ENCODE assay signal across 7 mouse cellular contexts in genomic region chr4:45183818-45184520, GRCm38 (mm10). TPM values are rescaled to one million over a fixed set of nuclear protein-coding genes. Genes with fewer than 3 reads are reported as not detected.
DNase-seq lines count a peak whose midpoint lies in the region; ATAC-seq and TF ChIP-seq lines count a peak whose summit lies in the region.

No protein-coding gene starts in this region.

- no peak for TF ChIP-seq CTCF in embryonic fibroblast, embryonic 13.5 days (IDR thresholded peaks at IDR 0.05; ENCODE audit: borderline replicate concordance, insufficient read depth, low read length)

- H3K9ac ChIP-seq in lung, embryonic 15.5 days = peak overlapping the region; percentile 39; the same call in 1 of the 2 replicates
- peak overlapping the region; percentile 53 for H3K9ac ChIP-seq in intestine, embryonic 14.5 days (ENCODE audit: low read length)
- peak overlapping the region; percentile 76 for H3K9ac ChIP-seq in neural tube, embryonic 13.5 days

- H3K27me3 ChIP-seq in lung, embryonic 15.5 days = peaks cover 56% of the 10 kb centered on the region
- 0 out of 2 replicates have a peak, but pooled peaks cover 9% of the 10 kb centered on the region for H3K27me3 ChIP-seq in intestine, embryonic 14.5 days (replicated peaks; ENCODE audit: control insufficient read depth, insufficient read depth, low read length)
- peaks cover 41% of the 10 kb centered on the region for H3K27me3 ChIP-seq in neural tube, embryonic 13.5 days

- no peak for DNase-seq in lung, postnatal 36 days
- DNase-seq in intestine, embryonic 14.5 days (ENCODE audit: low spot score) = peak; percentile 72
- no peak for DNase-seq in thymus, postnatal 10 days (ENCODE audit: low spot score in 2 of 2)
- no peak for DNase-seq in layer of hippocampus, adult 11-12 months (ENCODE audit: low spot score)

- peaks cover 10% of the 10 kb centered on the region; the same call in 1 of the 2 replicates for H3K4me1 ChIP-seq in lung, embryonic 15.5 days
- no peaks in the 10 kb centered on the region; the same call in 1 of the 2 replicates for H3K4me1 ChIP-seq in embryonic fibroblast, embryonic 13.5 days (ENCODE audit: control insufficient read depth, insufficient read depth, low read length)
- peaks cover 4% of the 10 kb centered on the region; the same call in 1 of the 2 replicates for H3K4me1 ChIP-seq in intestine, embryonic 14.5 days (replicated peaks; ENCODE audit: control insufficient read depth, insufficient read depth, low read length)
- peaks cover 19% of the 10 kb centered on the region for H3K4me1 ChIP-seq in neural tube, embryonic 13.5 days (replicated peaks)

- peak; percentile 55 for ATAC-seq in lung, embryonic 15.5 days (ENCODE audit: borderline replicate concordance, extremely low read depth, low FRiP score, low TSS enrichment)
- peak; percentile 48; the same call in 1 of the 2 replicates for ATAC-seq in intestine, embryonic 14.5 days (replicated peaks; ENCODE audit: low FRiP score, low TSS enrichment, low read depth)
- ATAC-seq in neural tube, embryonic 13.5 days (ENCODE audit: low read depth) = peak; percentile 43

- peak overlapping the region; percentile 100 for H3K4me2 ChIP-seq in lung, embryonic 15.5 days
- H3K4me2 ChIP-seq in intestine, embryonic 14.5 days (ENCODE audit: low read length) = peak overlapping the region; percentile 99
- peak overlapping the region; percentile 97 for H3K4me2 ChIP-seq in neural tube, embryonic 13.5 days

- no peak overlapping the region for H3K27ac ChIP-seq in lung, embryonic 15.5 days
- H3K27ac ChIP-seq in embryonic fibroblast, embryonic 13.5 days (ENCODE audit: insufficient read depth, low read length) = no peak overlapping the region
- H3K27ac ChIP-seq in intestine, embryonic 14.5 days (ENCODE audit: low read depth) = no peak overlapping the region
- no peak overlapping the region for H3K27ac ChIP-seq in neural tube, embryonic 13.5 days (replicated peaks)

- no peaks in the 10 kb centered on the region for H3K9me3 ChIP-seq in lung, embryonic 15.5 days
- no peaks in the 10 kb centered on the region for H3K9me3 ChIP-seq in intestine, embryonic 14.5 days (ENCODE audit: control insufficient read depth, low read length)
- H3K9me3 ChIP-seq in neural tube, embryonic 13.5 days = no peaks in the 10 kb centered on the region

- H3K4me3 ChIP-seq in lung, embryonic 15.5 days = peak overlapping the region; percentile 66
- H3K4me3 ChIP-seq in embryonic fibroblast, embryonic 13.5 days (ENCODE audit: insufficient read depth, low read length) = peak overlapping the region; percentile 39
- peak overlapping the region; percentile 54 for H3K4me3 ChIP-seq in intestine, embryonic 14.5 days (ENCODE audit: low read depth, low read length)
- H3K4me3 ChIP-seq in neural tube, embryonic 13.5 days = peak overlapping the region; percentile 68

- no peaks in the 10 kb centered on the region for H3K36me3 ChIP-seq in lung, embryonic 15.5 days
- no peaks in the 10 kb centered on the region for H3K36me3 ChIP-seq in intestine, embryonic 14.5 days (ENCODE audit: control insufficient read depth, insufficient read depth, low read length)
- no peaks in the 10 kb centered on the region for H3K36me3 ChIP-seq in neural tube, embryonic 13.5 days

- 25% methylated on average over 13 of the region's 13 CpGs for WGBS in lung, embryonic 15.5 days
- WGBS in intestine, embryonic 14.5 days = 30% methylated on average over 13 of the region's 13 CpGs
- 28% methylated on average over 13 of the region's 13 CpGs for WGBS in neural tube, embryonic 13.5 days

- no peak for TF ChIP-seq POLR2A in embryonic fibroblast, embryonic 13.5 days (IDR thresholded peaks at IDR 0.05; ENCODE audit: low read depth, low read length)

RNA-seq across cellular contexts. Expression of gene Frmpd1, which starts 0.7 kb away (rescaled TPM):
- 0.38 and 0.75 TPM in 2 replicates for polyA plus RNA-seq in lung, embryonic 15.5 days (2015; fragmentation: Nextera tagmentation; extraction: Ambion mirVana)
- polyA plus RNA-seq in embryonic fibroblast, embryonic 13.5 days (2011; ENCODE audit: insufficient read length, low read depth, missing spikeins) = not detected in 2 replicates
- polyA plus RNA-seq in intestine, embryonic 14.5 days (2014; fragmentation: Nextera tagmentation; extraction: Ambion mirVana) = 0.87 and 1.0 TPM in 2 replicates
- polyA plus RNA-seq in neural tube, embryonic 13.5 days (2015; fragmentation: Nextera tagmentation; extraction: Ambion mirVana) = 2.9 and 3.0 TPM in 2 replicates
